Mouse (Mus musculus): Measurements from ENCODE around the gene 3100002H09Rik. TPM values are rescaled to one million over a fixed set of nuclear protein-coding genes. Genes with fewer than 3 reads are reported as not detected.

Gene 3100002H09Rik
- not detected for total RNA-seq (2023)

GRCm38 (mm10) chr4:124610703-124611102 is at the start of gene 3100002H09Rik:
3100002H09Rik (minus strand) TSS chr4:124610803.

GRCm38 (mm10) chr4:124656518-124656853 is 45.9 kb upstream of the 3100002H09Rik start, which contains the start of gene Pou3f1:
Pou3f1 (plus strand) TSS chr4:124656807.

Other genes with a start within 250 kb of the 3100002H09Rik start
- gene Pou3f1, start 46.0 kb upstream of the 3100002H09Rik start, total RNA-seq (2023): not detected
- gene Utp11, start 82.8 kb upstream of the 3100002H09Rik start, total RNA-seq (2023): 20.9 TPM
- 15.2 TPM for gene Fhl3, start 89.9 kb upstream of the 3100002H09Rik start, total RNA-seq (2023)
- 54.8 TPM for gene Sf3a3, start 104.0 kb upstream of the 3100002H09Rik start, total RNA-seq (2023)
- 80.5 TPM for gene Inpp5b, start 131.0 kb upstream of the 3100002H09Rik start, total RNA-seq (2023)
- 33.3 TPM for gene Mtf1, start 191.3 kb upstream of the 3100002H09Rik start, total RNA-seq (2023)
- 127 TPM for gene Yrdc, start 239.9 kb upstream of the 3100002H09Rik start, total RNA-seq (2023)
- 16.8 TPM for gene 1110065P20Rik, start 240.4 kb upstream of the 3100002H09Rik start, total RNA-seq (2023)